Mouse (Mus musculus) common myeloid progenitor, adult 5-6 weeks (primary cell): ENCODE results near the gene Fam20b. TPM values are rescaled to one million over a fixed set of nuclear protein-coding genes. Genes with fewer than 3 reads are reported as not detected.

Experiments
- ATAC-seq: replicated peaks from 2 replicates; pipeline ENCODE4 v1.8.0; 2016; ENCODE audit warnings: low read depth, mild to moderate bottlenecking, moderate TSS enrichment, inconsistent platforms; ENCODE audit not compliant: poor library complexity, severe bottlenecking
- total RNA-seq: library from RNA; stranded (forward); fragments of 200-1000, 187-1606 nt; gene quantifications from 2 replicates; pipeline ENCODE4 v1.2.3, GENCODE M21; 2017

Fam20b gene
- total RNA-seq, 1 experiment from 2014 or later: 35.0 TPM

GRCm38 (mm10) chr1:156673476-156674194 is 45.3 kb downstream of the Fam20b start:
- peak; percentile 46 for ATAC-seq

- peak; percentile 20; the same call in 1 of the 2 replicates for ATAC-seq
These were observed 46.0 kb downstream of the Fam20b start for GRCm38 (mm10) chr1:156672720-156673475.

DNA sequence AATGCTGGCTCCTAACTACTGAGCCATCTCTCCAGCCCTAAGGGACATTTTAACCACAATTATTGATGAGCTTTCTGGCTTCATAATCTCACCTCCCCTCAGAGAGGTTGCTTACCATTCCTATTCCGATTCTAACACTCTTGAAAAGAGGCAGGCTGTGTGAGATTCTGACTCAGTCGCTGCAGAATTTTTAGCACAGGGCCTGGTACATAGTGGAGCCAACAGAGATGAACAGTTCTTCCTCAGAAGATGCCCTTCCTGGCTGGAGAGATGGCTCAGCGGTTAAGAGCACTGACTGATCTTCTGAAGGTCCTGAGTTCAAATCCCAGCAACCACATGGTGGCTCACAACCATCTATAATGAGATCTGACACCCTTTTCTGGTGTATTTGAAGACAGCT is 47.0 kb downstream of the Fam20b start:
- no peak for ATAC-seq

GRCm38 (mm10) chr1:156669208-156669983 is 49.5 kb downstream of the Fam20b start:
- no peak for ATAC-seq

DNA sequence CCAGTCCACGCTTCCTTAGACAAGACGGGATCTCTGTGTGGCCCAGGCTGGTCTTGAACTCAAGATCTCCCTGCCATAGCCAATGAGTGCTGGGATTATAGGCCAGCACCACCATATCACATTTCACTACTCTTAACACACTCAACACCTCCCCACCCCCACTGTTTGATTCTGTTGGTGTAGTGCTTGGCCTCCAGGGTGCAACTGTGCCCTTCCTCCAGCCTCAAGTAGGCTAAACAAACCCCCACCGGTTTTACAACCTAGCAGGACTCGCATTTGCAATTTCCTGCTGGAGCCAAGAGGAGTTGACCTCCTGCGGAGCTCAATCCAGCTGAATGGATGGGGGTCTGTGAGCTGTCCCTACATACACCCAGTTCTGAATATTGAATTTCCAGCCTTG is 50.3 kb downstream of the Fam20b start:
- no peak for ATAC-seq

DNA sequence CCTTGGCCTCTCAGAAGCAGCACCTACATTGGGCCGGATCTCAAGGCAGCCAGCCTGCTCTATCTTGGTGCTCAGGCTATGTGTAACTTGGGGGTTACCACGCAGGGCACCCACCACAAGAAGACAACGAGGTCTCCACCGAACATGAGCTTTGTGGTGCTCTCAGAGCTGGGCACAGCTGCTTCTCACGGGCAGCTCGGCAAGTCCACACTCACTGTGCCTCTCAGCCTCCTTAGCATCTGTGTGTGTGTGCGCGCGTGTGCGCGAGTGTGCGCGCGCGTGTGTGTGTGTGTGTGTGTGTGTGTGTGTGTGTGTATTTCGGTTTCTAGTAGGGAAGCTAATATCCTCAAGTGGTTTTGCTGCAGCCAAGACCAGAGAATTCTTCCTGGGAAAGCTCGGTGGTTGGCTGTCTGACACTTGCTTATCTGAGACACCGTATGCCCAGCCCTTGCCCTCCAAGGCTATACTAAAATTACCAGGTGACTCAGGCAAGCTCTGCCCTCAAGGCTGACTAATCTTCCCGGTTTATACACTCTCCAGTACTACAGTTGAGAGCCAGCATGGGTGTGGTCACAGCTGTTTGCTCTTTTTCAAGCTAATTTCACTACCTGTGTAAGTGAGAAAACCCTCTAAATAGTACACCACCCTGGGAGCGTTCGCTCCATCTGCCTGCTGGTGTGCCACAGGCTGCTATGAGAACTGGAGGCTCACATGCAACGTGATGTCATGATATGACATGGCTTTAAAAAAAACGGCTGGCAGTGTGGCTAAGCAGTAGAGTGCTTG is 51.6 kb downstream of the Fam20b start:
- peak; percentile 78 for ATAC-seq

DNA sequence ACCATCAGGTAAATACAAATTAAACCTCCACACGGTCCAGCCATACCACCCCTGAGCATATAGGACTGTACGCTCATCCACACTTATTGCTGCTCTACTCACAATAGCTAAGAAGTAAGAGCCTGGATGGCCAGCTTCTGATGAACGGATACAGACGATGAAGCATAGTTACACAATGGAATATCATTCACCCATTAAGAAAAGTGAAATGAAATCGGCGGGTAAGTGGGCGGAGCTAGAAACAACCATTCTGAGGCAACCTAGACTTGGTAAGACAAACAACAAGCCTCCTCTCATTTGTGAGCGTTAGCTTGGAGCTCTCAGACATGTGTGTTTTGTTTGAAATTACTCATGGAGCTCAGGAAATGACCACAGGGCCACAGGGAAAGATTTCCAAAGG is 53.1 kb downstream of the Fam20b start:
- no peak for ATAC-seq

- peak; percentile 50 for ATAC-seq
These were observed 58.1 kb downstream of the Fam20b start for GRCm38 (mm10) chr1:156660660-156661236.

DNA sequence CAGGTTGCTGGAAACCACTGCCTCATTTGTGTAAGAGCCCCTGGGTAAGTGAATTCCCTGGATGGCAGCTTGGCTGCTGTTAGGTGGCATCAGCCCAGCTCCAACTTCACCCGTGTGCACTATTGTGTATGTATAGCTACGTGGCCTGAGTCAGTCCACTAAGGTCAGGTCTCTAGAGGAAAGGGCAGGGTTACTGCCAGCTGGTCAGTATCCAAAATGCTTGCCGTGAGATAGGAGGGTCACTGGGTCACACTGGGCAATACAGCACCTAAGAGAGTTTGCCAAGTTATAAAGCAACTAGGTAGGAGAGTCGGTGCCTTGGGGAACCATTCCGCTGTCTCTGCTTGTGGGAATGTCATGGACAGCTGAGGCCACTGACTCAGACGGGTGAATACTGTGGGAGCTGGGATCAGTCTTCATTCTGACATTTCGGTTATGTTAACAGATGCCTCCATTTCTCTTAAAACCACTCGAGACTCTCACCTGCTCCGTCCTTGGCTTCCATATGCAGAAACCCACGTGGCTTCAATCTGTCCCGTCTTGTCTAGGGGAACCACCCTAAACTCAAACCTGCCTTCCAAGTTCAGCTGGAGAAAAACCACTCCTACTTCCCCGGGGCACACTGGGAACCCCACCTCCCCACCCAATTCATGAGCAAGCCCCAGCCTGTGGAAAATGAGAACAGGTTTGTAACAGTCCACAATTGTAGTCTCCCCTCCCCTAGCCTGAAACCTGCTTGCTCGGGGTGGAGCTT is 58.8 kb downstream of the Fam20b start:
- ATAC-seq: peak; percentile 77

GRCm38 (mm10) chr1:156658676-156659075 is 60.2 kb downstream of the Fam20b start:
- ATAC-seq: no peak

DNA sequence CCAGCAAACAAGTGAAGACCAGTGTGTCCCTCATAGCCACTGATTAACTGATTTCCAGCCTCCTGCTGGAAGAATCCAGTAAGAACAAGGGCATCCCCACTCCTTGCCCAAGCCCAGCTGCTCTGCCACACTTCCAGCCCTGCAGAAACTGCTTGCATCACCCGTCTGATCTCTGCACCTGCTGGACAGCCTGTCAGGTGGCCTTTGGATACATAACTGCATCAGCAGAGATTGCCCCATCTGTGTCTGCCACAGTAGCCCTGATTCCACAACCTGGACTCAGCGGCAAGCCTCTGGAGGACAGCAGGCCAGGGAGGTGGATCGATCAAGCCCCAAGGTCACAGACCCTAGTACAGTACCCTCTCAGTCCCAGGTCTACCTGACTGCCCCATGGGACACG is 61.4 kb downstream of the Fam20b start:
- no peak for ATAC-seq

DNA sequence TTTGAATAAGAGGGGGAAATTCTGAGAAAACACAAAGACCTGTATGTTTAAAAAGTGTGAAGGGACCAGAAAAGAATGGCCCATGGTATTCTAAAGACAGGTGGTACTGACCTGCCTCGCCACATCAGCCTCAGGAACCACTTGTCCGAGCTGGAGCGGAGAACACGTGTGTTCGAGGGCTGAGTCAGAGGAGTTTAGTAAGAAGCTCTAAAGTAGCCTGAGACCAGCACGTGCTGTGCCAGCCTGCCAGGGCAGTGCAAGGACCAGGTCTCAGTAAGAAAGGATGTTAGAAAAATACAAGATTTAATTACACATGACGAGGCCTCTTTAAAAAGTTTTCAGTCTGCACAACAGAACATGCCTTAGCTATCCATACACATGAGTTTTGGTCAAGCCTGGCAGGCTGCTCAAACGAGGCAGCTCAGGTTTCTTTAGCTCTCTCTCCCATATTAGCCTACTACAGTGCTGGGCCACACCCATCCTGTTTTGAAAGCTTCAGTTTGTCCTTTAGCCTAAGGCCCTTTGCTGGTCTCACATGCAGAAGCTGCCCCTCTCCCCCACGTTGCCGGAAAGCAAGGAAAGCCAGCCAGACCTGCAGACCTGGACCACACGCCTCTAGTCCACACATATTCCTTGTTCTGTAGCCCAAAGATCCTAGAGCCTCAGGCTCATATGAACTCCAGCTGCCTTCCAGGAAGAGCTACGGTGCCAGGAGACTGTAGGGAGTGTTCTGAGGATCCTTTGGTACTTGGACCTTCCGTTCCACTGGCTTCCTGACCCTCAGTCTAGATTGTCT is 64.0 kb downstream of the Fam20b start:
- no peak for ATAC-seq

GRCm38 (mm10) chr1:156652189-156652822 is 66.6 kb downstream of the Fam20b start:
- peak; percentile 64 for ATAC-seq

DNA sequence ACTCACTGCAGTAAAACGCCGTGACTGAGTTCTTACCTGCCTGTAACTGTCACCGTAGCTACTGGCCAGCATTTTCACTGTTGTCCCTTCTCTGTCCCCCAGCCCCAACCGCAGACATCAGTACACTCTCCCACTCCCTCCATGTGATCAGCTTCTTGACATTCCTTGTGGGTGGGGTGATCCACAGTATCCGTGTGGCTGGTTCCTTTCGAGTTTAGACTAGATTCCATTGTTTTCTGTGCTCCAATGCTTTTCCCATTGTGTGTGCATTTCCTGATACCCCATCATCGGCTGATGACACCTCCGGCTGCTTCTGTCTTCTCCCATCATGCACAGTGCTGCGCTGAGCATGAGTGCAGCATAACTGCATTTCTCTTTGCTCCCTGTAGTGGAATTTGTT is 68.3 kb downstream of the Fam20b start:
- no peak for ATAC-seq

DNA sequence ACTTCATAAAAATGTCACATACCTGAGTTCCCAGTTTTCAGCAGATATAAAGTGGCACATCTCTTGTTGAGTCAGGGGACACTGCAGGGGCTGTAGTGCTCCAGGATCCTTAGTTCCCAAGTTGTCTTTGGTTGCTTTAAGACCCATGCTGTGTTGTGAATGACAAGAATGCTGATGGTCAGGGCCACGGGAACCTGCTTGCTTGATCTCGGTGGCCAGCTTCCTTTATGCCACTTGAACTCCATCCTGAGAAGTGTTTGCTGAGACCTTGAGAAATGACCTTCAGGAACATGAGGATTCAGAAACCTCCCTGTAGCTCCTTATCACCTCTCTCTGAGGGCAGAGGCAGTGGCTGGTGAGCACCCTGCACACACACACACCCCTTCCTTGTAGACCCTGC is 70.2 kb downstream of the Fam20b start:
- ATAC-seq: no peak

DNA sequence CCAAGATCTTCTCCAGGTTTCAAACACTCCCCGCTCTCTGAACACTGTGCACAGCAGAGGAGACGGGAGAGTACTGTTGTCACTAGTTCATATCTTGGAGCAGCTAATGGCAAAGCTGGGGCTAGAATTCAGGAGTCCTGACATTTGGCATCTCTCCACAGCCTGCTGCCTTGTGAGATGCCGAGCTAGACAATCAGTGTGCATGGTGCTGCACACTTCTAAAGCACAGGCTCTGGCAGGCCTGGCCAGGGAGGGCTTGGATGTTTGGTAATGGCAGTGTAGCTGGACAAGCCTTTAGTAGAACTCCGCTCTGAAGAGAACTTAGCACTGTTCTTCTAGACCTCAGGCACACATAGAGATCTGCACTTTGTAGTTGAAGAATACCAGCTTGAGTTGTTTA is 72.9 kb downstream of the Fam20b start:
- no peak for ATAC-seq

DNA sequence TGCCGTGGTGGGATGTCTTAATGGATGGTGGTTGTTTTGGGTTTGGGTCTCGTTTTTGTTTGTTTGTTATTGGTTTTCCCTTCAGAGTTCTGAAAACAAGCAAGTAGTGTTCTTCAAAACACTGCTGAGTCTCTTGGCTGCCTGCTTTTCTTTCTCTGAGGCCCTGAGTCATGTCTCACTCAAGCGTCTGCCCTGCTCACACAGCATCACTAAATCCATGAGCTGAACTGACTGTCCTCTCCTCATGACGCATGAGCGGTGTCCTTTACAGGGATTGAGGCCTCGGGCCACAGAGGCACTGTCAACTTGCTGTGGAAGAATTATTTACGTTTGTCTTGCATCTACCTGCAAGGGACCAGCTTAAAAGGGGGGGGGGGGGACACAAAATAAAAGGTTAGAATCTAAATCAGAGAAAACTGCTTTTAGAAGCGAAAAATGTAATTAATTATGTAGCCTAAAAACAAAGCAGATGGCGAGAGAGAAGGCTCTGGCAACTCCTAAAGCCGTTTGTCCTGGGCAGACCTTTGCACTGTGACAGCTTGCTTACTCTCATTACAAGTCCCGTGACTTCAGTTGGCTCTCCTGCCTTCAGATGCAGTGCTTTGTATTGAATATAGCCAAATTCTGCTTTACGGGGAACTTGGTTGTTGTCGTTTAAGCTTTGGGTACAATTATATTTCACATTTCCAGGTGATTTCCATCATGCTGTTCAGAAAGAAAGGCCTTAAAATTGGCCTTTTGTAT is 73.9 kb downstream of the Fam20b start:
- no peak for ATAC-seq
